Mouse (Mus musculus) thymus, adult 2 months (tissue): ENCODE data around the gene P4ha1.

ENCODE experiments used
- CTCF ChIP-seq: fragments of 200-500 bp; IDR thresholded peaks from 2 replicates; pipeline ENCODE4 v1.5.1; 2012; ENCODE audit warnings: mild to moderate bottlenecking, control low read depth, low read length, moderate library complexity, borderline replicate concordance; ENCODE audit not compliant: control insufficient read depth, poor library complexity, insufficient read depth; ENCODE audit errors: extremely low read depth
- POLR2A ChIP-seq: fragments of 200-500 bp; IDR thresholded peaks from 2 replicates; pipeline ENCODE4 v1.6.1; 2012; ENCODE audit warnings: mild to moderate bottlenecking, low read length, control low read depth, moderate library complexity; ENCODE audit not compliant: control insufficient read depth, poor library complexity, insufficient read depth; ENCODE audit errors: extremely low read depth

DNA sequence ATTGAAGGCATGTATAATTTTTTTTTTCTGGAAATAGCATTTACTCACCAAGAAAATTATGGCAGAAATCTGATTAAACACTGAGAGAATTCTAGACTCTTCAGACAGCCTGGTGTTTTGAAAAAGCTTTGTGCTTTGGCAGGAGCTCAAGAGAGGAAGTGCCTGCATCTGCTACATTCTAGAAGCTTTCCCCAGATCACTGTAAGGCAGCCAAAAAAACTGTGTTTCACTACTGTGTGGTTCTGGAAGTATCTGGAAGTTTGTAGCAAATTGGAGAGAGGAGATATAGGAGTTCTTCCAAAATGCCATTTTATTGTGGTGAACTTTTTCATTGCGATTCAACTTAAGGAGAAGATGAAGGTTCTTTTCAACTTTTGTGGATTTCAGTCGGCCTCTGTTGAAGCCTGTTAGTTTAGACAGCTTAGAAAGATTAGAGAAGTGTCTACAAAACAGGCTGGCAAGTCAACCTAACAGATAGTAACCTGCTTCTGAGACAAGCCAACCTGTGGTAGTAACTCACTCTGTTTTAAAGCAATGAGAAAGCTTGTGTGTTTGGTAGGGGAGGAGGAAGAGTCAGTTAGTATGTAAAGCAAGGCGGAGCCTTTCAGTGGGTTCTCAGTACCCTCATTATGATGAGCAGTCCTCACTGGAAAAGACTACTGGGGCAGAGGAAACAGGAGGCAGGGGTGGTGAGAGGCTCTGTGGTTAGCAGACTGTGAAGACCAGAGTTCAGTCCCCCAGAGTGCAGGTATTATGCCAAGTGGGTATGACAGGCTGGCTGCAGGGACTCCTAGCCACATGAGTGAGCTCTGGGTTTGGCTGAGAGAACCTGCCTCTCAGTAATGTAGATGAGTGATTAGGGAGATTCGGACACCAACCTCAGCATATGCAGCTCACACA, 12.1 kb downstream of the P4ha1 start:
- no peak for TF ChIP-seq POLR2A
- TF ChIP-seq CTCF: no peak
